Mouse (Mus musculus) spleen, postnatal 0 days (tissue): ENCODE data around the gene Necap1. TPM values are rescaled to one million over a fixed set of nuclear protein-coding genes. Genes with fewer than 3 reads are reported as not detected.

Experiments
- polyA plus RNA-seq: library from polyadenylated mRNA; unstranded; fragments of >200 nt; fragmentation: Nextera tagmentation; extraction: Ambion mirVana; gene quantifications from 2 replicates; pipeline ENCODE4 v1.2.1, GENCODE M21; 2015

Gene Necap1
- 15.6 and 16.4 TPM in 2 replicates for polyA plus RNA-seq

DNA sequence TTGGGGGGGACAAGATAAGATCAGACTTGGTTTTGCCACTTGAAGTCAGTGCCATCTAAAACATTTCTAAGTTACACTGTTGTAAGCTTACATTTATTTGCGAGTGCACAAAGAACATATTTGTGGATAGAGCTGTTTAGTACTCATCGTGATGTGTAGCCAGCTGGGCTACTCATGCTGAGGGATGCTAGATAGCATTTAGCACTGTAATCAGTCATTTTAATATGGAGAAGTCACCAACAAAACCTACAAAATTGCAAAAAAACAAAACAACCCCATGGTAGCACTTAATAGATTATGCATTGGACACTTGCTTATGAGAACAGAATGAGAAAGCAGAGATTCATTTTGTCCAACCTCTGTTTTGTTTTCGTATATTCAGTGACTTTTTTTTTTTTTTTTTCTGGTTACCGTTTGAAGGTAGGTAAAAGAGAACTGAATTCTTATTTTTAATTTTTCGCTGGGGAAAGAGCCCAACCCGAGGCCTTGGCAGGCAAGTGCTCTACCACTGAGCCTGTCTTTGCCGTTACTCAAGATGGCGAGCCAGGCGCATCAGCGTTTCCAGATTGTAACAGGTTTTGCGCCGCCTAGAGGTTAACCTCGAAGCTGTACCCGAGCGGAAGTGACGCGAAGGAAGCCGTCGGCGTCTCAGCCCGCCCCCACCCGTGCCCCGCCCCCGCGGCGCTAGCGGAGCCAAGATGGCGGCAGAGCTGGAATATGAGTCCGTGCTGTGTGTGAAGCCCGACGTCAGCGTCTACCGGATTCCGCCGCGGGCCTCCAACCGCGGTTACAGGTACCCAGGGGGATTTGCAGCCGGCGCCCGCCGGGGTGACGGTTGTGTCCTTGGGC, at the start of gene Necap1:
Gene Necap1, plus strand, starts transcription at position 604 of the 849 bp plus-strand sequence.

GRCm38 (mm10) chr6:122855955-122856354, 18.3 kb upstream of the Necap1 start, which contains the start of gene C3ar1:
Gene C3ar1, minus strand, starts transcription at chr6:122856161.

DNA sequence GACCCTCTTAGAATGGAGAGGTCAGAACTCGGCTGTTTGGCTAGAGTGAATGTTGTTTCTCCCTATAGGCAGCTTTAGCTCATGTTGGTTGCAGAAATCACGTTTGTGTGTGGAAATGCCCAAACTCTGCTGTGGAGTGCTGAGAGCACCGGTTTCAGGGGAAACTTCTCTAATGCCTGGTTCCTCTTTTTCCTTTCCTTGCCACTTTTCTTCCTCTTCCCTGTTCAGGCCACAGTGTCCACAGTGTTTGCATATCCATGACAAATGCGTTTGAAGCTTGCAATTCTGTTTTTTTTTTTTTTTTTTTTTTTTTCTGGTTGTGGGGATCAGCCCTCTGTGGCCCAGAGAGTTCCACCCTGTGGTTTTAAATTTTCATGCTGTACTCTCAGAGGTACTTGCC, 47.2 kb downstream of the Necap1 start, which contains the start of gene Clec4a1:
Gene Clec4a1, plus strand, starts transcription at position 398 of the 400 bp plus-strand sequence.

Other genes with a start within 250 kb of the Necap1 start
- gene Dppa3, start 248.1 kb upstream of the Necap1 start, polyA plus RNA-seq: not detected in 2 replicates
- 0.11 and 0.16 TPM in 2 replicates for gene Nanog, start 167.0 kb upstream of the Necap1 start, polyA plus RNA-seq
- gene Slc2a3, start 72.8 kb upstream of the Necap1 start, polyA plus RNA-seq: 18.5 and 24.5 TPM in 2 replicates
- gene Foxj2, start 54.6 kb upstream of the Necap1 start, polyA plus RNA-seq: 2.8 and 3.1 TPM in 2 replicates
- gene C3ar1, start 18.3 kb upstream of the Necap1 start, polyA plus RNA-seq: 0.77 and 1.4 TPM in 2 replicates
- 9.9 and 14.6 TPM in 2 replicates for gene Clec4a1, start 47.4 kb downstream of the Necap1 start, polyA plus RNA-seq
- gene Clec4a3, start 78.0 kb downstream of the Necap1 start, polyA plus RNA-seq: 14.4 and 20.0 TPM in 2 replicates
- 0.25 and 0.30 TPM in 2 replicates for gene Clec4a4, start 115.9 kb downstream of the Necap1 start, polyA plus RNA-seq
- gene Clec4b1, start 175.5 kb downstream of the Necap1 start, polyA plus RNA-seq: 1.5 and 2.2 TPM in 2 replicates
- 34.7 and 46.2 TPM in 2 replicates for gene Clec4a2, start 232.0 kb downstream of the Necap1 start, polyA plus RNA-seq